Mouse (Mus musculus): ENCODE measurements at regions not wholly inside any gene's neighbourhood (a gene's known extent, or its start where the extent isn't known, plus 50 kb on each side); places are given as distances from the start of the nearest gene placed in this dataset.

- Histone ChIP-seq H3K36me3 (no peaks in the 10 kb centered on the region), H3K27me3 (no peaks in the 10 kb centered on the region), H3K4me2 (no peak overlapping the region), H3K27ac (no peak overlapping the region), H3K4me1 (replicated peaks) (no peaks in the 10 kb centered on the region), H3K4me3 (no peak overlapping the region), H3K9me3 (replicated peaks) (no peaks in the 10 kb centered on the region), H3K9ac (no peak overlapping the region)
- WGBS = 87% methylated on average over 10 of the region's 10 CpGs
- ATAC-seq (replicated peaks; ENCODE audit: insufficient number of reproducible peaks, insufficient read depth, low FRiP score, low read depth) = no peak
Measured at GRCm38 (mm10) chr9:69577661-69578405, 124.4 kb downstream of the Anxa2 start.

- Histone ChIP-seq H3K36me3 (no peaks in the 10 kb centered on the region), H3K4me1 (replicated peaks) (no peaks in the 10 kb centered on the region), H3K9ac (no peak overlapping the region), H3K9me3 (replicated peaks) (no peaks in the 10 kb centered on the region), H3K4me2 (no peak overlapping the region), H3K27ac (no peak overlapping the region), H3K4me3 (no peak overlapping the region), H3K27me3 (no peaks in the 10 kb centered on the region)
- 71% methylated on average over 14 of the region's 14 CpGs for WGBS
- no peak for ATAC-seq (replicated peaks; ENCODE audit: insufficient number of reproducible peaks, insufficient read depth, low FRiP score, low read depth)
Measured at GRCm38 (mm10) chr9:69575386-69575785, 122.0 kb downstream of the Anxa2 start.

- WGBS = 77% methylated on average over 13 of the region's 13 CpGs
- H3K4me2 ChIP-seq = no peak overlapping the region
- no peak for ATAC-seq (replicated peaks; ENCODE audit: insufficient number of reproducible peaks, insufficient read depth, low FRiP score, low read depth)
Measured at GRCm38 (mm10) chr9:69568631-69569230, 115.3 kb downstream of the Anxa2 start.

GRCm38 (mm10) chr9:69568222-69568621 lies 114.8 kb downstream of the Anxa2 start:
- ATAC-seq (replicated peaks; ENCODE audit: insufficient number of reproducible peaks, insufficient read depth, low FRiP score, low read depth) = no peak
- H3K27me3 ChIP-seq = no peaks in the 10 kb centered on the region
- 57% methylated on average over 3 of the region's 3 CpGs for WGBS

More at GRCm38 (mm10) chr9:69568631-69569230, 115.3 kb downstream of the Anxa2 start:
- Histone ChIP-seq H3K27me3 (no peaks in the 10 kb centered on the region), H3K4me1 (replicated peaks) (peaks cover 2% of the 10 kb centered on the region; the same call in 1 of the 2 replicates), H3K36me3 (no peaks in the 10 kb centered on the region), H3K4me3 (no peak overlapping the region), H3K9me3 (replicated peaks) (no peaks in the 10 kb centered on the region), H3K9ac (no peak overlapping the region), H3K27ac (no peak overlapping the region)

GRCm38 (mm10) chr9:69566996-69567395 lies 113.6 kb downstream of the Anxa2 start:
- Histone ChIP-seq H3K4me3 (no peak overlapping the region), H3K36me3 (no peaks in the 10 kb centered on the region), H3K27me3 (no peaks in the 10 kb centered on the region), H3K9ac (no peak overlapping the region), H3K27ac (no peak overlapping the region), H3K9me3 (replicated peaks) (no peaks in the 10 kb centered on the region), H3K4me1 (replicated peaks) (peaks cover 2% of the 10 kb centered on the region; the same call in 1 of the 2 replicates), H3K4me2 (no peak overlapping the region)
- WGBS = 21% methylated on average over 6 of the region's 6 CpGs
- ATAC-seq (replicated peaks; ENCODE audit: insufficient number of reproducible peaks, insufficient read depth, low FRiP score, low read depth) = no peak

More at GRCm38 (mm10) chr9:69568222-69568621, 114.8 kb downstream of the Anxa2 start:
- Histone ChIP-seq H3K9me3 (replicated peaks) (no peaks in the 10 kb centered on the region), H3K4me1 (replicated peaks) (peaks cover 2% of the 10 kb centered on the region; the same call in 1 of the 2 replicates), H3K36me3 (no peaks in the 10 kb centered on the region), H3K27ac (no peak overlapping the region), H3K4me2 (no peak overlapping the region), H3K9ac (no peak overlapping the region), H3K4me3 (no peak overlapping the region)

- H3K4me2 ChIP-seq = no peak overlapping the region
- no peaks in the 10 kb centered on the region for H3K36me3 ChIP-seq
- no peak overlapping the region for H3K4me3 ChIP-seq
- no peaks in the 10 kb centered on the region for H3K9me3 ChIP-seq (replicated peaks)
- WGBS = 60% methylated on average over 5 of the region's 5 CpGs
- peaks cover 3% of the 10 kb centered on the region; the same call in 1 of the 2 replicates for H3K27me3 ChIP-seq
- H3K4me1 ChIP-seq (replicated peaks) = 0 out of 2 replicates have a peak, but pooled peaks cover 4% of the 10 kb centered on the region
- ATAC-seq (replicated peaks; ENCODE audit: insufficient number of reproducible peaks, insufficient read depth, low FRiP score, low read depth) = no peak
- no peak overlapping the region for H3K27ac ChIP-seq
- no peak overlapping the region for H3K9ac ChIP-seq
Measured at GRCm38 (mm10) chr9:69543241-69543640, 89.8 kb downstream of the Anxa2 start.

Data from heart, embryonic 15.5 days (tissue).